Mouse (Mus musculus) spleen, embryonic (tissue): ENCODE measurements around the gene Hbs1l.

Experiments
- CTCF ChIA-PET: fragments of 350-600 bp; sonication (Branson Sonifier 250); formaldehyde crosslinking; loops from one replicate; lab custom pipeline; 2022; lab: Charles Lee

Hbs1l gene

GRCm38 (mm10) chr10:21295759-21296621, at the start of gene Hbs1l:
Hbs1l (plus strand) TSS chr10:21295979.
- CTCF ChIA-PET = interaction anchor here (0.7 kb wide), 1 partner anchor 721 kb away, joined by 24 read pairs; no protein-coding TSS in a partner anchor

GRCm38 (mm10) chr10:21248556-21248955, 47.2 kb upstream of the Hbs1l start:
- CTCF ChIA-PET = no interaction called here

GRCm38 (mm10) chr10:21251881-21252534, 43.8 kb upstream of the Hbs1l start:
- CTCF ChIA-PET = no interaction called here

- CTCF ChIA-PET = no interaction called here
Observed at GRCm38 (mm10) chr10:21252800-21253199, 43.0 kb upstream of the Hbs1l start.

GRCm38 (mm10) chr10:21254266-21255140, 41.3 kb upstream of the Hbs1l start:
- CTCF ChIA-PET = no interaction called here

- CTCF ChIA-PET = no interaction called here
Observed at GRCm38 (mm10) chr10:21257244-21257643, 38.5 kb upstream of the Hbs1l start.

GRCm38 (mm10) chr10:21259649-21260048, 36.1 kb upstream of the Hbs1l start:
- CTCF ChIA-PET = interaction anchor here (0.7 kb wide), 1 partner anchor 80 kb away, joined by 3 read pairs; no protein-coding TSS in a partner anchor

GRCm38 (mm10) chr10:21265188-21265587, 30.6 kb upstream of the Hbs1l start:
- CTCF ChIA-PET = no interaction called here

- CTCF ChIA-PET = interaction anchor here (0.6 kb wide), 1 partner anchor 19 kb away, joined by 3 read pairs; no protein-coding TSS in a partner anchor
Observed at GRCm38 (mm10) chr10:21267452-21267851, 28.3 kb upstream of the Hbs1l start.

GRCm38 (mm10) chr10:21268786-21269410, 26.9 kb upstream of the Hbs1l start:
- CTCF ChIA-PET = no interaction called here

GRCm38 (mm10) chr10:21269920-21270319, 25.9 kb upstream of the Hbs1l start:
- CTCF ChIA-PET = no interaction called here

GRCm38 (mm10) chr10:21270905-21271304, 24.9 kb upstream of the Hbs1l start:
- CTCF ChIA-PET = no interaction called here

GRCm38 (mm10) chr10:21271310-21271709, 24.5 kb upstream of the Hbs1l start:
- CTCF ChIA-PET = no interaction called here

- CTCF ChIA-PET = no interaction called here
Observed at GRCm38 (mm10) chr10:21271785-21272184, 24.0 kb upstream of the Hbs1l start.

- CTCF ChIA-PET = interaction anchor here (1.0 kb wide), 1 partner anchor 20 kb away, joined by 3 read pairs; no protein-coding TSS in a partner anchor
Observed at GRCm38 (mm10) chr10:21287243-21288127, 8.3 kb upstream of the Hbs1l start.

GRCm38 (mm10) chr10:21291228-21291627, 4.6 kb upstream of the Hbs1l start:
- CTCF ChIA-PET = no interaction called here

- CTCF ChIA-PET = no interaction called here
Observed at GRCm38 (mm10) chr10:21294217-21294616, 1.6 kb upstream of the Hbs1l start.

- CTCF ChIA-PET = interaction anchor here (0.7 kb wide), 1 partner anchor 720 kb away, joined by 24 read pairs; no protein-coding TSS in a partner anchor
Observed at GRCm38 (mm10) chr10:21295397-21295758, 401 bp upstream of the Hbs1l start.

GRCm38 (mm10) chr10:21298972-21299371, 3.2 kb downstream of the Hbs1l start:
- CTCF ChIA-PET = no interaction called here

GRCm38 (mm10) chr10:21301822-21302221, 6.0 kb downstream of the Hbs1l start:
- CTCF ChIA-PET = interaction anchor here (0.5 kb wide), 1 partner anchor 22 kb away, joined by 15 read pairs; no protein-coding TSS in a partner anchor
